Mouse (Mus musculus): ENCODE data around the gene Mbd5.
"Not testable (repeated sequence)": the region's sequence is repeated elsewhere in the genome, so short reads cannot be mapped to it uniquely, and the experiment has no call there.

The Mbd5 gene

DNA sequence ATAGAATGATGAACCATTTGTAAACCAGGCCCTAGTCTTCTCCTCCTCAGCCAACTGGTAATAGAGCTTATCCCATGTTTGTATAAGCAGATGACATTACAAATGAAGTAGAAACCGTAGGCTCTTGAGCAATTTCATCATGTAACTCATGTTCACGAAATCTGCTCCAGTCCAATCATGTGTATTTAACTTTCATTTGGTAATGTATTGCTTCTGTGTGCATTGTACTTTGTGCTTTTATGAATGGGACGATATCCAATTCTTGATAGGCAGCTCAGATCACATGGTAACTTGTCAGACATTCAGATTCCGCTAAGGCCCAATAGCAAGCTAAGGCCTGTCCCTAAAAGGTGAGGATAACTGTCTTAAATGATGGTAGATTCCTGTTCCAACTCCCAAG, 141.5 kb downstream of the Mbd5 start:
- no peaks in the 10 kb centered on the region for H3K27me3 ChIP-seq (ENCODE audit: control insufficient read depth, insufficient read depth, low read length, poor library complexity, severe bottlenecking)

GRCm38 (mm10) chr2:49096765-49097164, 147.5 kb downstream of the Mbd5 start:
- no peak for DNase-seq (ENCODE audit: low read depth, low spot score)
- Histone ChIP-seq H3K27me3 (ENCODE audit: control insufficient read depth, insufficient read depth, low read length, poor library complexity, severe bottlenecking) (no peaks in the 10 kb centered on the region), H3K36me3 (ENCODE audit: control insufficient read depth, insufficient read depth, low read length, poor library complexity, severe bottlenecking) (no peaks in the 10 kb centered on the region)

More for the DNA sequence above, 141.5 kb downstream of the Mbd5 start:
- no peaks in the 10 kb centered on the region for H3K36me3 ChIP-seq (ENCODE audit: control insufficient read depth, insufficient read depth, low read length, poor library complexity, severe bottlenecking)
- DNase-seq (ENCODE audit: low read depth, low spot score) = no peak

GRCm38 (mm10) chr2:49108906-49109305, 159.6 kb downstream of the Mbd5 start:
- DNase-seq (ENCODE audit: low read depth, low spot score) = no peak
- no peaks in the 10 kb centered on the region for H3K27me3 ChIP-seq (ENCODE audit: control insufficient read depth, insufficient read depth, low read length, poor library complexity, severe bottlenecking)
- H3K36me3 ChIP-seq (ENCODE audit: control insufficient read depth, insufficient read depth, low read length, poor library complexity, severe bottlenecking) = no peaks in the 10 kb centered on the region

DNA sequence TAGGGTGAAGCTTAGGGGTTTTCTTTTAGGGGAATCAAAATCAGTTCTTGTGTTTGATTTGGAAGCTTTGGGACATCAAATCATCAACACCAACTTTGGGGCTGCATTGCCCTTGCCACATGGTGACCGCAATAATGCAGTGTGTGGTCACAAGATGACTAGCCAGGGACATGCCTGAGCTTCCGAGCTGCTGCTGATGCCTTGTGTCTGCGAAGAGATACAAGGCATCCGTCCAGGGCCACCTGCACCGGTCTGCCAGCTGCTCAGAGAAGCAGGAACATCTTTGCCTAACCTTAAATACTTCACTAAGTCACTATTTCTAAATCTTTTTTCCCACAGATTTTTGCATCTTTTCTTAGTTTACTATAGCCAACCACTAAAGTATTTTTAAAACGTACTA, 170.6 kb downstream of the Mbd5 start:
- Histone ChIP-seq H3K36me3 (ENCODE audit: control insufficient read depth, insufficient read depth, low read length, poor library complexity, severe bottlenecking) (no peaks in the 10 kb centered on the region), H3K27me3 (ENCODE audit: control insufficient read depth, insufficient read depth, low read length, poor library complexity, severe bottlenecking) (no peaks in the 10 kb centered on the region)
- DNase-seq (ENCODE audit: low read depth, low spot score) = no peak

GRCm38 (mm10) chr2:49121603-49122002, 172.3 kb downstream of the Mbd5 start:
- H3K36me3 ChIP-seq (ENCODE audit: control insufficient read depth, insufficient read depth, low read length, poor library complexity, severe bottlenecking) = no peaks in the 10 kb centered on the region
- no peaks in the 10 kb centered on the region for H3K27me3 ChIP-seq (ENCODE audit: control insufficient read depth, insufficient read depth, low read length, poor library complexity, severe bottlenecking)
- DNase-seq (ENCODE audit: low read depth, low spot score) = no peak

DNA sequence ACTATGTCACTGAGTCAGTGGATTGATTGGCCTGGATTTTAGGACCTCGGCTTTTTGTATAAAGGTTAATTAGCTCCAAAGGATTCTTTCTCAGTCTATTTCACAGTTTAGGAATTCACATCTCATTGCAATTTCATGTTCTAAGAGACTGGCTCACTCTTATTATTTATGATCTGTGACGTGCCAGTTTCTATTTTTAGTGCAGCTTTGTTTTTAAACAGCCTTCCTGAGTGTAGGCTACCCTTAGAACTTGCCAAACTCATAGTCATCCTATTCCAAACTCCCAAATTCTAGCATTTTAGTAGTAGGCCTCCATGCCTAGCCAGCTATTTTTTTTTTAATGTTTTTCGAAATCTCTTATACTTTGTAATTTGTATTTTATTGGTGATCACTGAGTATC, 192.9 kb downstream of the Mbd5 start:
- DNase-seq (ENCODE audit: low read depth, low spot score) = no peak
- no peaks in the 10 kb centered on the region for H3K36me3 ChIP-seq (ENCODE audit: control insufficient read depth, insufficient read depth, low read length, poor library complexity, severe bottlenecking)
- no peaks in the 10 kb centered on the region for H3K27me3 ChIP-seq (ENCODE audit: control insufficient read depth, insufficient read depth, low read length, poor library complexity, severe bottlenecking)

GRCm38 (mm10) chr2:49153649-49154048, 204.3 kb downstream of the Mbd5 start:
- Histone ChIP-seq H3K27me3 (ENCODE audit: control insufficient read depth, insufficient read depth, low read length, poor library complexity, severe bottlenecking) (no peaks in the 10 kb centered on the region), H3K36me3 (ENCODE audit: control insufficient read depth, insufficient read depth, low read length, poor library complexity, severe bottlenecking) (no peaks in the 10 kb centered on the region)
- DNase-seq (ENCODE audit: low read depth, low spot score) = peak; percentile 34

DNA sequence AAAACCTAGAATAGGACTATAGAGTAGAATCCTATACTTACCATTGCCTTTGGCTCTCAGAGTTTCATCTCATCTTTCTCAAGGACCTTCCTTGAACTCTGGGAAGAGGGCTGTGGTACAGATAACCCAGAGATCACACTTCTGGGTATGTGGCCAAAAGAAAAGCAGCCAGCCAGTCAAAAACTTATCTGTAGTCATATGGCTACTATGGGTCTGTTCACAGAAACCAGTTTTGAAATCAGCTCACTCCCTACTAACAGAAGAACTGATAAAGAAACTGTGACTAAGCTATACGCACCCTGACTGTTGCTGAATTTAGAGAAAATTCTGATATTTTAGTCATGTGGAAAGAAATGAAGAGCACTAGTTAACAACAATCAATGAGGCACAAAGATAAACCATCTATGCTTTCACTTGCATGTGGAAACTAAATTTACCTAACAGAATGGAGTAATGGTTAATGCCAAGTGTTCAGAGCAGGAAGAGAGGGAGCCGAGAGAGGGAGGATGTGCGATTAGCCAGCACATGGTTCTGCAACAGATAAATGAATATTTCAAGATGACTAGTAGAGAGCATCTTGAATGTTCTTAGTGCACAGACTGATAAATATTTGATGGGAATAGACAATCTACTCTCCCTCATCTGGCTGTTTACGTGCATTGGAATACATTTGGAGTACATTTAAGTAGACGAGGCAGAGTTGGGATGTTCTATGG, 211.1 kb downstream of the Mbd5 start:
- Histone ChIP-seq H3K27me3 (ENCODE audit: control insufficient read depth, insufficient read depth, low read length, poor library complexity, severe bottlenecking) (no peaks in the 10 kb centered on the region), H3K36me3 (ENCODE audit: control insufficient read depth, insufficient read depth, low read length, poor library complexity, severe bottlenecking) (no peaks in the 10 kb centered on the region)
- no peak for DNase-seq (ENCODE audit: low read depth, low spot score)

DNA sequence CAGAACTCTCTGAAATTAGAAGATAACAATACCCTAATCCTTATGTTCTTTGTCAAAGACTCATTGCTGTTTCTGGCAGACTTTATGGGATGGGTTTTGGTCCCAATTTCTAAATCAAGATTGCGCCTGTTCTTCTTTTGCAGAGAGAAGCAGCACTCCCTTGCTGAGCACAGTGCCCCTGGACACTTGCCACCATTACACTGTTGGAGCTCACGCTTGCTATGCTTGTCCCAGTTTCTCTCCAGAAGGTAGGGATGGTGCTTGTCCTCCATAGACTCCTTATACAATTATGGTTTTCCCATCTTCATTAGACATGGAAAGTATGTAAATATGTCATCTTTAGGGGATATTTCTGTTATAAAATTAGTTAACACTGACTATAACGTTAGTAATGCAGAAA, 220.5 kb downstream of the Mbd5 start:
- no peaks in the 10 kb centered on the region for H3K27me3 ChIP-seq (ENCODE audit: control insufficient read depth, insufficient read depth, low read length, poor library complexity, severe bottlenecking)
- no peak for DNase-seq (ENCODE audit: low read depth, low spot score)
- peaks cover 3% of the 10 kb centered on the region; the same call in 1 of the 2 replicates for H3K36me3 ChIP-seq (ENCODE audit: control insufficient read depth, insufficient read depth, low read length, poor library complexity, severe bottlenecking)

DNA sequence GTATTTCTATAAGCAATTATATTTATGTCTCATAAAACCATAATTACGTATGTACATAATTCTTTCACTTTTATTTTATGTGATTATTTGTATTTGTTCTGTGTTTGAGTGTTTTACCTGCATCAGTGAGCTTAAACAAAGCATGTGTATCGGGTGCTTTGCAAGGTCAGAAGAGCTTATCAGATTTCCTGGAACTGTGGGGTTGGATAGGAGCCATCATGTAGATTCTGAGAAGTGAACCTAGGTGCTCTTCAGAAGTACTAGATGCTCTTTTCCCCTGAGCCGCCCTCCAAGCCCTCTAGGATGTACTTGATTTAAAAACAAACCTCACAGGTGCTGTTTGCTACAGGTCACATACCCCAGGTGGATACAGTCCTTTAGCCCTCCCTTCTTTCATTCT, 227.7 kb downstream of the Mbd5 start:
- H3K36me3 ChIP-seq (ENCODE audit: control insufficient read depth, insufficient read depth, low read length, poor library complexity, severe bottlenecking) = 0 out of 2 replicates have a peak, but pooled peaks cover 2% of the 10 kb centered on the region
- no peaks in the 10 kb centered on the region for H3K27me3 ChIP-seq (ENCODE audit: control insufficient read depth, insufficient read depth, low read length, poor library complexity, severe bottlenecking)
- no peak for DNase-seq (ENCODE audit: low read depth, low spot score)

- H3K27me3 ChIP-seq (ENCODE audit: control insufficient read depth, insufficient read depth, low read length, poor library complexity, severe bottlenecking) = no peaks in the 10 kb centered on the region
- H3K36me3 ChIP-seq (ENCODE audit: control insufficient read depth, insufficient read depth, low read length, poor library complexity, severe bottlenecking) = 0 out of 2 replicates have a peak, but pooled peaks cover 1% of the 10 kb centered on the region
- no peak for DNase-seq (ENCODE audit: low read depth, low spot score)
These were observed 241.7 kb downstream of the Mbd5 start for GRCm38 (mm10) chr2:49190984-49191383.

- H3K36me3 ChIP-seq (ENCODE audit: control insufficient read depth, insufficient read depth, low read length, poor library complexity, severe bottlenecking) = 0 out of 2 replicates have a peak, but pooled peaks cover 1% of the 10 kb centered on the region
- DNase-seq (ENCODE audit: low read depth, low spot score) = no peak
- no peaks in the 10 kb centered on the region for H3K27me3 ChIP-seq (ENCODE audit: control insufficient read depth, insufficient read depth, low read length, poor library complexity, severe bottlenecking)
These were observed 242.4 kb downstream of the Mbd5 start for GRCm38 (mm10) chr2:49191695-49192094.

- H3K27me3 ChIP-seq (ENCODE audit: control insufficient read depth, insufficient read depth, low read length, poor library complexity, severe bottlenecking) = no peaks in the 10 kb centered on the region
- DNase-seq (ENCODE audit: low read depth, low spot score) = no peak
- H3K36me3 ChIP-seq (ENCODE audit: control insufficient read depth, insufficient read depth, low read length, poor library complexity, severe bottlenecking) = no peaks in the 10 kb centered on the region
These were observed 254.8 kb downstream of the Mbd5 start for GRCm38 (mm10) chr2:49204081-49204480.

DNA sequence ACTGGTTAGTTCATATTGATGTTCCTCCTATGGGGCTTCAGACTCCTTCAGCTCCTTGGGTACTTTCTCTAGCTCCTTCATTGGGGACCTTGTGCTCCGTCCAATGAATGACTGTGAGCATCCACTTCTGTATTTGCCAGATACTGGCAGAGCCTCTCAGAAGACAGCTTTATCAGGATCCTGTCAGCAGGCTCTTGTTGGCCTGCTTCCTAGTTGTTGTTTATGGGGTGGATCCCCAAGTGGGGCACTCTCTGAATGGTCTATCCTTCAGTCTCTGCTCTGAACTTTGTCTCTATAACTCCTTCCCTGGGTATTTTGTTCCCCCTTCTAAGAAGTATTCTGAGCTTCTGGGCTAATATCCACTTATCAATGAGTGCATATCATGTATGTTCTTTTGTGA, 256.4 kb downstream of the Mbd5 start:
- H3K27me3 ChIP-seq (ENCODE audit: control insufficient read depth, insufficient read depth, low read length, poor library complexity, severe bottlenecking); H3K36me3 ChIP-seq (ENCODE audit: control insufficient read depth, insufficient read depth, low read length, poor library complexity, severe bottlenecking); DNase-seq (ENCODE audit: low read depth, low spot score): not testable (repeated sequence)

- Histone ChIP-seq H3K36me3 (ENCODE audit: control insufficient read depth, insufficient read depth, low read length, poor library complexity, severe bottlenecking) (no peaks in the 10 kb centered on the region), H3K27me3 (ENCODE audit: control insufficient read depth, insufficient read depth, low read length, poor library complexity, severe bottlenecking) (no peaks in the 10 kb centered on the region)
- no peak for DNase-seq (ENCODE audit: low read depth, low spot score)
These were observed 260.0 kb downstream of the Mbd5 start for GRCm38 (mm10) chr2:49209349-49209748.

GRCm38 (mm10) chr2:49210408-49210807, 261.1 kb downstream of the Mbd5 start:
- H3K27me3 ChIP-seq (ENCODE audit: control insufficient read depth, insufficient read depth, low read length, poor library complexity, severe bottlenecking) = no peaks in the 10 kb centered on the region
- DNase-seq (ENCODE audit: low read depth, low spot score) = no peak

More at GRCm38 (mm10) chr2:49210408-49210807, 261.1 kb downstream of the Mbd5 start:
- no peaks in the 10 kb centered on the region for H3K36me3 ChIP-seq (ENCODE audit: control insufficient read depth, insufficient read depth, low read length, poor library complexity, severe bottlenecking)
